ENCODE assay signal across 24 mouse cellular contexts in genomic region chr11:20782620-20783019, GRCm38 (mm10).
"Had no signal": no experiment of that assay in that cellular context is flagged by ENCODE, and none has a peak within 500 bp of the region (broad histone marks: within the 10 kb centered on the region; RNA-seq: fewer than 3 reads in every experiment).

No protein-coding gene starts in this region.

- H3K9me3 ChIP-seq: hindbrain, embryonic 15.5 days; intestine, embryonic 15.5 days; limb, embryonic 15.5 days had no signal

- DNase-seq: gastrocnemius, postnatal 14 days; gastrocnemius, postnatal 36 days; heart, adult 18-20 months; heart, postnatal 10 days; heart, postnatal 36 days; kidney, adult 11 months; kidney, adult 2 months; kidney, adult 9 months; kidney, postnatal 14 days; kidney, postnatal 36 days; layer of hippocampus, adult 9-11 months; layer of hippocampus, postnatal 36 days; left cerebral cortex, postnatal 4 days had no signal

- ATAC-seq: hindbrain, postnatal 0 days; intestine, embryonic 15.5 days; liver, embryonic 12.5 days had no signal

- H3K36me3 ChIP-seq: heart, embryonic 12.5 days; hindbrain, embryonic 13.5 days; hindbrain, embryonic 15.5 days; intestine, embryonic 15.5 days; kidney, embryonic 15.5 days; limb, embryonic 13.5 days; limb, embryonic 15.5 days; liver, embryonic 12.5 days had no signal

- H3K27me3 ChIP-seq: heart, embryonic 12.5 days; hindbrain, embryonic 13.5 days; hindbrain, embryonic 15.5 days; intestine, embryonic 15.5 days; kidney, embryonic 15.5 days; limb, embryonic 13.5 days; limb, embryonic 15.5 days; liver, embryonic 12.5 days had no signal

- H3K27ac ChIP-seq: hindbrain, embryonic 13.5 days; hindbrain, embryonic 15.5 days; hindbrain, postnatal 0 days; intestine, embryonic 15.5 days; kidney, embryonic 15.5 days; kidney, postnatal 0 days; limb, embryonic 13.5 days; limb, embryonic 15.5 days; liver, embryonic 12.5 days; liver, embryonic 14.5 days had no signal

- H3K9ac ChIP-seq: heart, embryonic 12.5 days; hindbrain, embryonic 13.5 days; hindbrain, embryonic 15.5 days; intestine, embryonic 15.5 days; kidney, embryonic 15.5 days; limb, embryonic 13.5 days; limb, embryonic 15.5 days; liver, embryonic 12.5 days; liver, embryonic 14.5 days had no signal

- H3K4me3 ChIP-seq: heart, embryonic 12.5 days; hindbrain, embryonic 13.5 days; hindbrain, embryonic 15.5 days; intestine, embryonic 15.5 days; kidney, embryonic 15.5 days; limb, embryonic 13.5 days; limb, embryonic 15.5 days; liver, embryonic 12.5 days had no signal

- H3K4me2 ChIP-seq: heart, embryonic 12.5 days; hindbrain, embryonic 13.5 days; hindbrain, embryonic 15.5 days; intestine, embryonic 15.5 days; kidney, embryonic 15.5 days; limb, embryonic 13.5 days; limb, embryonic 15.5 days; liver, embryonic 12.5 days had no signal

- H3K4me1 ChIP-seq: hindbrain, embryonic 13.5 days; hindbrain, embryonic 15.5 days; intestine, embryonic 15.5 days; kidney, embryonic 15.5 days; limb, embryonic 13.5 days; limb, embryonic 15.5 days had no signal
